Mouse (Mus musculus) ZHBTc4 (cell line): ENCODE measurements around the gene Cabp1.
A peak's percentile ranks its signal among the peaks of the same experiment; 100 is the strongest.

Source experiments
- DNase-seq: peaks from one replicate; pipeline ENCODE4 v3.0.0-alpha.2; 2011; ENCODE audit warnings: low read depth, low spot score

Gene Cabp1

GRCm38 (mm10) chr5:115127421-115128179 is 66.6 kb downstream of the Cabp1 start:
- no peak for DNase-seq

GRCm38 (mm10) chr5:115126578-115127312 is 67.4 kb downstream of the Cabp1 start:
- DNase-seq, result no peak

GRCm38 (mm10) chr5:115125211-115125871 is 68.8 kb downstream of the Cabp1 start:
- DNase-seq, result peak; percentile 85

- no peak for DNase-seq
Measured at GRCm38 (mm10) chr5:115124690-115125089, 69.5 kb downstream of the Cabp1 start.

GRCm38 (mm10) chr5:115120978-115121377 is 73.2 kb downstream of the Cabp1 start:
- DNase-seq, result no peak

GRCm38 (mm10) chr5:115118961-115119570 is 75.1 kb downstream of the Cabp1 start, which contains the start of gene Acads:
Gene Acads (minus strand): TSS chr5:115119346.
- DNase-seq, result peak; percentile 89
